Mouse (Mus musculus) heart, embryonic 13.5 days (tissue): ENCODE results near the gene Ccnjl. TPM values are rescaled to one million over a fixed set of nuclear protein-coding genes. Genes with fewer than 3 reads are reported as not detected.

ENCODE experiments used
- ATAC-seq: fragments of 200-750 bp; cut with Nextera tagmentation; 2 replicates; pipeline ENCODE4 v1.8.0; 2017; ENCODE audit warnings: moderate TSS enrichment; ENCODE audit not compliant: insufficient number of reproducible peaks, low FRiP score, low TSS enrichment; ENCODE audit errors: extremely low read depth
- H3K27ac ChIP-seq: fragments of 300-500 bp; sonication (generic); replicated peaks from 2 replicates; pipeline ENCODE4 v1.5.1; 2015; ENCODE audit warnings: moderate library complexity, mild to moderate bottlenecking, inconsistent platforms
- H3K27me3 ChIP-seq: fragments of 300-500 bp; sonication (generic); replicated peaks from 2 replicates; pipeline ENCODE4 v1.6.1; 2015; ENCODE audit warnings: mild to moderate bottlenecking, inconsistent platforms
- H3K36me3 ChIP-seq: fragments of 300-500 bp; sonication (generic); 2 replicates; pipeline ENCODE4 v1.6.1; 2015; ENCODE audit warnings: mild to moderate bottlenecking, inconsistent platforms
- H3K4me1 ChIP-seq: fragments of 300-500 bp; sonication (generic); 2 replicates; pipeline ENCODE4 v1.6.1; 2015; ENCODE audit warnings: inconsistent platforms
- H3K4me2 ChIP-seq: fragments of 300-500 bp; sonication (generic); 2 replicates; pipeline ENCODE4 v1.6.1; 2015; ENCODE audit warnings: inconsistent platforms, mild to moderate bottlenecking, moderate library complexity
- H3K4me3 ChIP-seq: fragments of 300-500 bp; sonication (generic); 2 replicates; pipeline ENCODE4 v1.5.1; 2015; ENCODE audit warnings: moderate library complexity, mild to moderate bottlenecking, inconsistent platforms
- H3K9ac ChIP-seq: fragments of 300-500 bp; sonication (generic); 2 replicates; pipeline ENCODE4 v1.6.1; 2015; ENCODE audit warnings: inconsistent platforms, mild to moderate bottlenecking, moderate library complexity
- H3K9me3 ChIP-seq: fragments of 300-500 bp; sonication (generic); 2 replicates; pipeline ENCODE4 v1.6.1; 2016; ENCODE audit warnings: inconsistent platforms
- WGBS: fragments of 180-500 bp; shearing (Covaris S2); methylation state at CpG from one replicate; pipeline ENCODE4 v1.1.7; 2015; ENCODE audit warnings: mixed read lengths; 5-methylcytosine and 5-hydroxymethylcytosine counted together
- polyA plus RNA-seq: library from polyadenylated mRNA; unstranded; fragments of >200 nt; fragmentation: Nextera tagmentation; extraction: Ambion mirVana; gene quantifications from 2 replicates; pipeline ENCODE4 v1.2.1, GENCODE M21; 2015

Ccnjl gene
- polyA plus RNA-seq, 1 experiment from 2014 or later: 15.7 TPM

DNA sequence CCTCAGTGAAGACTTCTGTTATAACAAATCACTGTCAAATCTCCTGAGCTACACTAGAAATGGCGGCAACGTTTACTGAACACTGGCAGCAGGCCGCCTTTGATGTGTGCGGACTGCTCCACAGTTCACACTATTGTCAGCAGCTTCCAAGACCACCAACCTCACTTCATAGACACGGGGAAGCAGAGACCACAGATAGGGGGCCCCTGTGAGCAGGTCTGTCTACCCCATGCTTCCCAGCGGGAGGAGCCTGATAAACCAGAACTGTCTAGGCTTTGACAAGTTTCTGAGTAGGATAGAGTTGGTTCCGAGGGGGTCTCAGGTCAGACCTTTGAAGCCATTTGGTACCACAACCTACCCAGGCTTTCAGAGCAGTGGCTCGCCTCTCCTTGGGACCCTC lies 33.5 kb upstream of the Ccnjl start:
- Histone ChIP-seq H3K9ac (no peak overlapping the region), H3K36me3 (no peaks in the 10 kb centered on the region), H3K27ac (no peak overlapping the region), H3K9me3 (peaks cover 4% of the 10 kb centered on the region; the same call in 1 of the 2 replicates), H3K4me1 (peaks cover 11% of the 10 kb centered on the region), H3K4me3 (no peak overlapping the region), H3K27me3 (no peaks in the 10 kb centered on the region), H3K4me2 (no peak overlapping the region)
- 38% methylated on average over 8 of the region's 8 CpGs for WGBS
- no peak; the same call in 1 of the 2 replicates for ATAC-seq

DNA sequence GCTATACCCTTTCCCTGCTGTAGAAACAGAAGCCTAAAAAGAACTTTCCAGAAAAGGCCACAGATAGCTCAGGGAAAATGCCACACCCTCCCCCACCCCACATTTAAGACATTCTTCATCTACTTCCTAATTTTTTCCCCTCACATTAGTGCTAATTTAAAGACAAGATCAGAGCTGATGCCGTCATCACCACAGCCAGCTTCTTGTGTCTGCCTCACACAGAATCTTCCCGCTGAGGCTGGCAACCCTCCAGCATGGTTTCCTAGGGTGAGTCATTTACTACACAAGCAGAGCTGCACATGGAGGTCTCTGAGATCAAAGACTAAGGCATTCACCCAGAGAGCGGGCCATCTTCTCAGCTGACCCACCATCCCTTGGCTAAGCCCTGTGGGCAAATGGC lies 33.1 kb upstream of the Ccnjl start:
- Histone ChIP-seq H3K36me3 (no peaks in the 10 kb centered on the region), H3K27ac (no peak overlapping the region), H3K9ac (no peak overlapping the region), H3K9me3 (peaks cover 4% of the 10 kb centered on the region; the same call in 1 of the 2 replicates), H3K4me2 (no peak overlapping the region), H3K4me1 (peaks cover 11% of the 10 kb centered on the region), H3K27me3 (no peaks in the 10 kb centered on the region), H3K4me3 (no peak overlapping the region)
- no peak for ATAC-seq
- 22% methylated on average over 3 of the region's 3 CpGs for WGBS

DNA sequence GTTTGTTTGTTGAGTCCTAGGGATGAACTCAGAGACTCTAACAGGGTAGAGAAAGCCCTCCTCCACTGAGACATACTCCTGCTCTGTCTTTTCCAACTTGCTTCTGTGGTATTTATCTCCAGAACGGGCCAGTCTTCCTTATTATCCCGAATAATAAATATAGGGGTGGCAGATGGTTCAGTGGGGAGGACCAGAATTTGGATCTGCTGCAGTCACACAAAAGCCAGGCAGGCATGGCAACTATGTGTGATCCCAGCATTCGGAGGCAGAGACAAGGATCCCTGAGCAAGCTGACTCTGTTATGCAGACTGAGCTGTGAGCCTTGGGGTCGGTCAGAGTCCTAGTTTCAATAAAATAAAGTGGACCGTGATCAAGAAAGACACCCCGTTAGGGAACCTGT lies 27.3 kb upstream of the Ccnjl start:
- Histone ChIP-seq H3K4me1 (no peaks in the 10 kb centered on the region), H3K4me2 (no peak overlapping the region), H3K27me3 (no peaks in the 10 kb centered on the region), H3K36me3 (no peaks in the 10 kb centered on the region), H3K9ac (no peak overlapping the region), H3K27ac (no peak overlapping the region), H3K4me3 (no peak overlapping the region), H3K9me3 (peaks cover 4% of the 10 kb centered on the region; the same call in 1 of the 2 replicates)
- ATAC-seq: no peak
- 70% methylated on average over 6 of the region's 6 CpGs for WGBS

DNA sequence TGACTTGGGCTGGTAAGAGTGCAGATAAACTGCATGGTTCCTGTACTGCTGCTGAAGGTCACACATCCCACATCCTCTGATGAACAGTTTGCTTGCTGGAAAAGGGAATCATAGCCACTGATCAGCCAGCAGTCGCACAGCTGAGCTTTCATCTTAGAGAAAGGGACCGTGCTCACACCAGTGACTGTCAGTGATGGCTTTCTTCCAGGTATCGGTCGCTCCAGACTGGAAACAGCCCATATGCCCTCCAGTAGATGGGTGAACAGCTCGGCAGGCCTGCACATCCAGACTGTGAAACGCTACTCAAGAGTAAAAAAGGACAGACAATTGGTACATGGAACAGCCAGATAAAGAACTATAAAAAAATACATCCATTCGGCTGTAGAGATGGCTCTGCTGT lies 23.4 kb upstream of the Ccnjl start:
- ATAC-seq: no peak
- WGBS: 74% methylated on average over 7 of the region's 7 CpGs
- H3K4me3 ChIP-seq: no peak overlapping the region

DNA sequence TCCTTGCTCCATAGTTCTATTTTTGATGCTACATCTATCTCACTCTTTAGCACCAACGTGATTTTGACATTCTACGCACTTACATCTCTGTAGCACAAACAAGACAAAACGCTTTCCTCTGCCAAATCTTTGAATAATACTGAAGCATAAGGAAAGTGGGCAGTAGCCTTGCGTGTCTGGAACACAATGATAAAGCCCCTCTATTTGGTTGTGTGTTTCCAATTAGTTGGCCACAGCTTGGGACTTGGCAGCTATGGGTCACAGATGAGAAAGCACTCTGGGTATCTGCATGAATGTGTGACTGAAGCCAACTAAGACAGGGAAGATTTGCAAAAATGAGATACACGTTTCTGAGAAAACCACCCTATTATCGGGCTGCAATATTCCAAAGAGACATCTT lies 20.6 kb upstream of the Ccnjl start:
- Histone ChIP-seq H3K36me3 (no peaks in the 10 kb centered on the region), H3K4me1 (no peaks in the 10 kb centered on the region), H3K9me3 (no peaks in the 10 kb centered on the region), H3K4me2 (no peak overlapping the region), H3K9ac (no peak overlapping the region), H3K27ac (no peak overlapping the region), H3K27me3 (no peaks in the 10 kb centered on the region; the same call in 1 of the 2 replicates), H3K4me3 (no peak overlapping the region)
- 70% methylated on average over 6 of the region's 6 CpGs for WGBS
- ATAC-seq: no peak

More for the DNA sequence above, 23.4 kb upstream of the Ccnjl start:
- H3K4me1 ChIP-seq: no peaks in the 10 kb centered on the region
- H3K36me3 ChIP-seq: no peaks in the 10 kb centered on the region
- H3K27ac ChIP-seq: no peak overlapping the region
- no peak overlapping the region for H3K4me2 ChIP-seq
- no peak overlapping the region for H3K9ac ChIP-seq
- no peaks in the 10 kb centered on the region for H3K9me3 ChIP-seq
- no peaks in the 10 kb centered on the region for H3K27me3 ChIP-seq

DNA sequence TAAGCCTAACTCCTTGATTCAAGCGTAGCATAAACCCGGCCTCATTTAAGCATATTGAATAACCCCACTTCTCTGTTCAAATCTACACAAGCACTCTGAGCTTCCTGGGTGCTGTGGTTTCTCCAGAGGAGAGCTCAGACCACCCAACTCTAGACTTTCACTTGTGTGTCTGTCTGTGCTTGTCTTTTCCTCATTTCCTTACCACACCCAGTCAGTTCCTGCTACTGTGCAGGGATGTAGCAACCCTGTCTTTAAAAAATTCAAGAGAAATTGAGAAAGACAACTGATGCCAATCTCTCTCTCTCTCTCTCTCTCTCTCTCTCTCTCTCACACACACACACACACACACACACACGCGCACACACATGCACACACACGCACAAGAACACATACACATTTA lies 18.7 kb upstream of the Ccnjl start:
- no peaks in the 10 kb centered on the region for H3K4me1 ChIP-seq
- H3K27ac ChIP-seq: no peak overlapping the region
- WGBS: 82% methylated on average over 5 of the region's 5 CpGs
- no peak overlapping the region for H3K9ac ChIP-seq
- no peaks in the 10 kb centered on the region for H3K36me3 ChIP-seq
- ATAC-seq: no peak
- H3K4me2 ChIP-seq: no peak overlapping the region
- no peaks in the 10 kb centered on the region; the same call in 1 of the 2 replicates for H3K27me3 ChIP-seq
- no peaks in the 10 kb centered on the region for H3K9me3 ChIP-seq
- H3K4me3 ChIP-seq: no peak overlapping the region

DNA sequence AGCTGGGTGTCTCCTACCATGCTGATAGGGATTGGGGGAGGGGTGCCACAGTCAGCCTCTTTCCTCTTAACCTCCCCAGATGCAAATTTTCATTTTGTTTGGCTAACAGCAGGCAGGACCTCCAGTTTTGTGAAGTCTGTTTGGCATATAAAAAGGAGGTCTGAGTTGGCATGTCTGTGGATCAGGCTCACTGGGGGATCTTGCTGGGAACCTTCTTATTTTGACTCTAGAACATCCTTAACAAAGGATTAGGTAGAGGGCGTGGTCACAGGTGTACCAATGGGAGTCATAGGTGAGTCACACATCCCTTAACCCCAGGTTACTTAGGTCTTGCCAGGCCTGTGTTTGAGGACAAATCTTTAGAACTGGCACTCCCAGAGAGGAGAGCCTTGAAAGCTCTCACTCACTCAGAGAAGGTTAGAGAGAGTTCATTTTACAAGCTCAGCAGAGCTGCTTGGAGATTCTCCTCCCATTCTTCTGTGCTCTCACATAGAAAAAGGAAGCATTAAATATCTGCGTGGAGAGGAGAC lies 15.9 kb upstream of the Ccnjl start:
- Histone ChIP-seq H3K4me1 (no peaks in the 10 kb centered on the region), H3K4me3 (no peak overlapping the region), H3K27ac (no peak overlapping the region), H3K36me3 (no peaks in the 10 kb centered on the region), H3K9ac (no peak overlapping the region), H3K4me2 (no peak overlapping the region), H3K27me3 (no peaks in the 10 kb centered on the region; the same call in 1 of the 2 replicates), H3K9me3 (no peaks in the 10 kb centered on the region)
- WGBS: 56% methylated on average over 2 of the region's 2 CpGs
- ATAC-seq: no peak

DNA sequence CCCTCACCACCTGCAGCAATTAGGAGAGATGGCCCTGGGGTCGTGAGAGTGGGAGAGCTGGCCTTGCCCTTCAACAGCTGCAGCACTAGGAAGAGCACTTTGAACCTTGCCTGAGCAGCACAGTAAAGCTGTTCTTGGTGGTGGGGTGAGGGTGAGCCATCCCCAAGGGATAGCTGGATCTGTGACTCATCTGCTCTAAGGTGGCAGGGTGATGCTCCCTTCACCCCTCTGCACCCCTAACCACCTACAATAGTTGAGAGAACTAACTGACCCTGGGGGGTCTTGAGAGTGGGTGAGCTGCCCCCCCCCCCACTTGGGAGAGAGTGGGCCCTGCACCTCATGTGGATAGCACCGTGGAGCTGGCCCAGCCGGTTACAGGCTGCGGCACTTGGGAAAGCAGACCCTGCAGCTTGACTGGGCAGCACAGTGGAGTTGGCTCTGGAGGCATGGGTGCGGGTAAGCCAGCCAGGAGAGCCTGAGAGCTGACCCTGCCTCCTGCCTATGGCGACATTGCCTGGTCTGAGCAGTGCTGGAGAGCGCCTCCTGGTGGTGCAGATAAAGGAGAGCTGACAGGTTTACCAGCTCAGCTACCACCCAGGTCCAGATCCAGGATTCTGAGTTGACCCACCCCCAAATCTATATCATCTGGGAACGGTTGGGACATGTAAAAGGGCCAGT lies 12.1 kb upstream of the Ccnjl start:
- no peak overlapping the region for H3K4me3 ChIP-seq
- no peak overlapping the region for H3K9ac ChIP-seq
- 39% methylated on average over 8 of the region's 8 CpGs for WGBS
- H3K4me1 ChIP-seq: no peaks in the 10 kb centered on the region
- H3K36me3 ChIP-seq: no peaks in the 10 kb centered on the region
- H3K4me2 ChIP-seq: no peak overlapping the region
- no peaks in the 10 kb centered on the region; the same call in 1 of the 2 replicates for H3K27me3 ChIP-seq
- H3K27ac ChIP-seq: no peak overlapping the region
- no peaks in the 10 kb centered on the region for H3K9me3 ChIP-seq
- no peak for ATAC-seq

DNA sequence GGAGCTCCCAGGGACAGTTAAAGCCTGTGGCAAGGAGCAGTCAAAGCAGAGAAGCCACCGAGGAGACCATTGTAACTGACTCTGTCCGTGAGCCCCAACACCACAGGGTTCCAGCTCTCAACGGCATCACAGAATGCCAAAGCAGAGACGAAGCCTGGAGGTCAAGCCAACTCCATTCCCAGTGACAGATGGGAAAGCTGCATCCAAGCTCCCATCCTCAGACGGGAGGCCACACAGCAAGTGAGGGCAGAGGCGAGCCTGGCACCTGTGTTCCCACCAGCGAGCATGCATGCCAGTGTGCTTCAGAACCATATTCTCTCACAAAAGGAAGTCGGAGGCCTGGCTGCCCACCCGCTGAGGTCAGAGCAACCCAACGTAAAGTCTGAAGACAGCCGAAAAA lies 10.9 kb upstream of the Ccnjl start:
- H3K9me3 ChIP-seq: no peaks in the 10 kb centered on the region
- no peaks in the 10 kb centered on the region for H3K27me3 ChIP-seq
- H3K36me3 ChIP-seq: no peaks in the 10 kb centered on the region
- H3K4me1 ChIP-seq: no peaks in the 10 kb centered on the region
- H3K4me3 ChIP-seq: no peak overlapping the region
- 77% methylated on average over 11 of the region's 11 CpGs for WGBS
- H3K27ac ChIP-seq: no peak overlapping the region
- no peak overlapping the region for H3K9ac ChIP-seq
- ATAC-seq: no peak
- no peak overlapping the region for H3K4me2 ChIP-seq

DNA sequence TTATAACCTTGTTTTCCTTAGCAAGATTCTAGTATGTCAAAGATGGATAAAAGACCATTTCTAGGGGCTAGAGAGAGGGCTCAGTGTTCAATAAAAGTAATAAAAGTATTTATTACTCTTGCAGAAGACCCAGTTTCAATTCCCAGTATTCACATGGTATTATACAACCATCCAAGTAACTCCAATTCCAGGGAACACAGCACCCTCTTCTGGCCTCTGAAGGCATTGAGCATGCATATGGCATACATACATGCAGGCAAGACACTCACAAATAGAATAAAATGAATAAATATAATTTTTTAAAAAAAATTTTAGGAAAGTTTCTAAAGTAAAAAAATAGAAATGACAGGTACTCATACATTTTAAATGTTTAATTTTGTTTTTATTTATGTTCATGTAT lies 10.5 kb upstream of the Ccnjl start:
- Histone ChIP-seq H3K4me1 (no peaks in the 10 kb centered on the region), H3K27me3 (no peaks in the 10 kb centered on the region), H3K9me3 (no peaks in the 10 kb centered on the region), H3K4me3 (no peak overlapping the region), H3K36me3 (no peaks in the 10 kb centered on the region), H3K9ac (no peak overlapping the region), H3K27ac (no peak overlapping the region), H3K4me2 (no peak overlapping the region)
- ATAC-seq: no peak

DNA sequence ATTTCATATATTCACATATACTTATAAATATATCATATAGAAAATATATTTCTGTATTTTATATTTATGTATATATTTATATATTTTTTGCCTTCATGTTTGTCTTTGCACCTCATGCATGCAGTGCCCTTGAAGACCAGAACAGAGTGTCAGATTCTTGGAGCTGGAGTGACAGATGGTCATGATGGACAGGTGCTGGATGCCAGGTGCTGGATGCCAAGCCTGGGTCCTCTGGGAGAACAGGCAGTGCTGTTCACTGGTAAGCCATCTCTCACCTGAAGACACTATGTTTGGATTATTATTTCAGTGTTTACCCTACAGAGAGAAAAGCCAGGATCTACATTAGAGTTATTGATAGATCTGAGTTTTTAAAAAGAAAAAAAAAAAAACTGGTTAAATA lies 9.8 kb upstream of the Ccnjl start:
- H3K9ac ChIP-seq: no peak overlapping the region
- H3K4me2 ChIP-seq: no peak overlapping the region
- no peaks in the 10 kb centered on the region for H3K9me3 ChIP-seq
- no peaks in the 10 kb centered on the region for H3K36me3 ChIP-seq
- ATAC-seq: no peak
- no peak overlapping the region for H3K27ac ChIP-seq
- no peaks in the 10 kb centered on the region for H3K27me3 ChIP-seq
- no peak overlapping the region for H3K4me3 ChIP-seq
- no peaks in the 10 kb centered on the region for H3K4me1 ChIP-seq

DNA sequence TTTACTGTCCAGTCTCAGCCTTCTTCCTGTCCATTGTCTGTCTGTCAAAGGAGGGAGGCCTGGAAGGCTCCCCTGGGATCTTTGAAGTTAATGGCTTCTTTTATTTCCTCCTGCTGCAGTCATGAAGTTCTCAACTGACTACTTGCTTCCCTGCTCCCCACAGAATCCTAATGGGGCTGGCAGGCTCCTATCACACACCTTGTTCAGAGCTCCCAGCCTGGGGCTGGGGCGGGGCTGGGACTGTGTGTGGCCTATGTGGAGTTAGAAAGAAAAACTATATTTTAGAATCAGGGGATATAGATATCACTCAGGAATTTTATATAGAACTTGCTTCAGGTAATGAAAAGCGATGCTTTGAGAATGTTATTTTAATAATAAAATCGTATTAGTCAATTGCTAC lies 8.1 kb upstream of the Ccnjl start:
- Histone ChIP-seq H3K9me3 (no peaks in the 10 kb centered on the region), H3K4me3 (no peak overlapping the region), H3K4me1 (no peaks in the 10 kb centered on the region), H3K27ac (no peak overlapping the region), H3K9ac (no peak overlapping the region), H3K27me3 (no peaks in the 10 kb centered on the region), H3K4me2 (no peak overlapping the region), H3K36me3 (no peaks in the 10 kb centered on the region)
- 72% methylated on average over 3 of the region's 3 CpGs for WGBS
- ATAC-seq: no peak
